Mouse (Mus musculus): ENCODE measurements around the gene Ccdc69. TPM values are rescaled to one million over a fixed set of nuclear protein-coding genes. Genes with fewer than 3 reads are reported as not detected.
A peak's percentile ranks its signal among the peaks of the same experiment; 100 is the strongest.

Gene Ccdc69
- polyA plus RNA-seq, 1 experiment from 2014 or later: 0.20 TPM

GRCm38 (mm10) chr11:55113209-55113860 is 35.4 kb upstream of the Ccdc69 start:
- DNase-seq (ENCODE audit: low spot score) (no peak), ATAC-seq (no peak)
- H3K4me2 ChIP-seq (ENCODE audit: low read length): no peak overlapping the region
- H3K9me3 ChIP-seq (replicated peaks; ENCODE audit: control insufficient read depth, low read length): no peaks in the 10 kb centered on the region
- no peak overlapping the region for H3K9ac ChIP-seq (ENCODE audit: low read length)
- H3K27me3 ChIP-seq (replicated peaks; ENCODE audit: control insufficient read depth, insufficient read depth, low read length): no peaks in the 10 kb centered on the region
- no peaks in the 10 kb centered on the region for H3K36me3 ChIP-seq (ENCODE audit: control insufficient read depth, insufficient read depth, low read length)
- 83% methylated on average over 7 of the region's 7 CpGs for whole genome bisulfite sequencing
- H3K27ac ChIP-seq (ENCODE audit: low read depth, low read length): no peak overlapping the region
- no peaks in the 10 kb centered on the region for H3K4me1 ChIP-seq (ENCODE audit: control insufficient read depth, insufficient read depth, low read length)
- H3K4me3 ChIP-seq (ENCODE audit: low read depth, low read length): no peak overlapping the region

GRCm38 (mm10) chr11:55110566-55111169 is 32.7 kb upstream of the Ccdc69 start:
- Histone ChIP-seq H3K27ac (ENCODE audit: low read depth, low read length) (no peak overlapping the region), H3K4me3 (ENCODE audit: low read depth, low read length) (no peak overlapping the region), H3K9me3 (replicated peaks; ENCODE audit: control insufficient read depth, low read length) (no peaks in the 10 kb centered on the region), H3K4me1 (ENCODE audit: control insufficient read depth, insufficient read depth, low read length) (no peaks in the 10 kb centered on the region), H3K4me2 (ENCODE audit: low read length) (no peak overlapping the region), H3K36me3 (ENCODE audit: control insufficient read depth, insufficient read depth, low read length) (no peaks in the 10 kb centered on the region), H3K9ac (ENCODE audit: low read length) (no peak overlapping the region), H3K27me3 (replicated peaks; ENCODE audit: control insufficient read depth, insufficient read depth, low read length) (no peaks in the 10 kb centered on the region)
- WGBS: 82% methylated on average over 7 of the region's 7 CpGs
- ATAC-seq (no peak), DNase-seq (ENCODE audit: low spot score) (no peak)

GRCm38 (mm10) chr11:55109521-55110300 is 31.8 kb upstream of the Ccdc69 start:
- Histone ChIP-seq H3K9ac (ENCODE audit: low read length) (no peak overlapping the region), H3K27ac (ENCODE audit: low read depth, low read length) (no peak overlapping the region), H3K36me3 (ENCODE audit: control insufficient read depth, insufficient read depth, low read length) (no peaks in the 10 kb centered on the region), H3K27me3 (replicated peaks; ENCODE audit: control insufficient read depth, insufficient read depth, low read length) (no peaks in the 10 kb centered on the region), H3K4me2 (ENCODE audit: low read length) (no peak overlapping the region), H3K4me1 (ENCODE audit: control insufficient read depth, insufficient read depth, low read length) (no peaks in the 10 kb centered on the region), H3K4me3 (ENCODE audit: low read depth, low read length) (no peak overlapping the region), H3K9me3 (replicated peaks; ENCODE audit: control insufficient read depth, low read length) (no peaks in the 10 kb centered on the region)
- ATAC-seq: no peak
- 93% methylated on average over 7 of the region's 7 CpGs for WGBS
- no peak for DNase-seq (ENCODE audit: low spot score)

GRCm38 (mm10) chr11:55106636-55107035 is 28.7 kb upstream of the Ccdc69 start:
- DNase-seq (ENCODE audit: low spot score) (no peak), ATAC-seq (no peak)
- H3K4me2 ChIP-seq (ENCODE audit: low read length): no peak overlapping the region
- H3K27me3 ChIP-seq (replicated peaks; ENCODE audit: control insufficient read depth, insufficient read depth, low read length): no peaks in the 10 kb centered on the region
- H3K27ac ChIP-seq (ENCODE audit: low read depth, low read length): no peak overlapping the region
- 100% methylated on average over 1 of the region's 1 CpGs for WGBS
- no peak overlapping the region for H3K4me3 ChIP-seq (ENCODE audit: low read depth, low read length)
- H3K36me3 ChIP-seq (ENCODE audit: control insufficient read depth, insufficient read depth, low read length): no peaks in the 10 kb centered on the region
- H3K4me1 ChIP-seq (ENCODE audit: control insufficient read depth, insufficient read depth, low read length): no peaks in the 10 kb centered on the region
- no peaks in the 10 kb centered on the region for H3K9me3 ChIP-seq (replicated peaks; ENCODE audit: control insufficient read depth, low read length)
- H3K9ac ChIP-seq (ENCODE audit: low read length): no peak overlapping the region

GRCm38 (mm10) chr11:55105389-55105788 is 27.5 kb upstream of the Ccdc69 start:
- Histone ChIP-seq H3K36me3 (ENCODE audit: control insufficient read depth, insufficient read depth, low read length) (no peaks in the 10 kb centered on the region), H3K27me3 (replicated peaks; ENCODE audit: control insufficient read depth, insufficient read depth, low read length) (no peaks in the 10 kb centered on the region), H3K27ac (ENCODE audit: low read depth, low read length) (no peak overlapping the region), H3K9ac (ENCODE audit: low read length) (no peak overlapping the region), H3K4me1 (ENCODE audit: control insufficient read depth, insufficient read depth, low read length) (no peaks in the 10 kb centered on the region), H3K9me3 (replicated peaks; ENCODE audit: control insufficient read depth, low read length) (no peaks in the 10 kb centered on the region), H3K4me2 (ENCODE audit: low read length) (no peak overlapping the region), H3K4me3 (ENCODE audit: low read depth, low read length) (no peak overlapping the region)
- 83% methylated on average over 4 of the region's 4 CpGs for WGBS
- DNase-seq (ENCODE audit: low spot score) (no peak), ATAC-seq (no peak)

- Histone ChIP-seq H3K4me2 (ENCODE audit: low read length) (no peak overlapping the region), H3K36me3 (ENCODE audit: control insufficient read depth, insufficient read depth, low read length) (no peaks in the 10 kb centered on the region), H3K4me3 (ENCODE audit: low read depth, low read length) (no peak overlapping the region), H3K4me1 (ENCODE audit: control insufficient read depth, insufficient read depth, low read length) (peaks cover 3% of the 10 kb centered on the region; the same call in 1 of the 2 replicates), H3K9ac (ENCODE audit: low read length) (no peak overlapping the region), H3K27me3 (replicated peaks; ENCODE audit: control insufficient read depth, insufficient read depth, low read length) (no peaks in the 10 kb centered on the region), H3K27ac (ENCODE audit: low read depth, low read length) (no peak overlapping the region), H3K9me3 (replicated peaks; ENCODE audit: control insufficient read depth, low read length) (no peaks in the 10 kb centered on the region)
- no peak for ATAC-seq
- WGBS: 66% methylated on average over 3 of the region's 3 CpGs
- peak; percentile 23 for DNase-seq (ENCODE audit: low spot score)
Measured at GRCm38 (mm10) chr11:55103229-55103628, 25.3 kb upstream of the Ccdc69 start.

GRCm38 (mm10) chr11:55102015-55102414 is 24.1 kb upstream of the Ccdc69 start:
- no peak for ATAC-seq
- DNase-seq (ENCODE audit: low spot score): no peak

GRCm38 (mm10) chr11:55099868-55100267 is 21.9 kb upstream of the Ccdc69 start:
- Histone ChIP-seq H3K4me2 (ENCODE audit: low read length) (no peak overlapping the region), H3K36me3 (ENCODE audit: control insufficient read depth, insufficient read depth, low read length) (no peaks in the 10 kb centered on the region), H3K4me1 (ENCODE audit: control insufficient read depth, insufficient read depth, low read length) (peaks cover 3% of the 10 kb centered on the region; the same call in 1 of the 2 replicates), H3K9ac (ENCODE audit: low read length) (no peak overlapping the region), H3K9me3 (replicated peaks; ENCODE audit: control insufficient read depth, low read length) (no peaks in the 10 kb centered on the region), H3K27ac (ENCODE audit: low read depth, low read length) (no peak overlapping the region), H3K4me3 (ENCODE audit: low read depth, low read length) (no peak overlapping the region), H3K27me3 (replicated peaks; ENCODE audit: control insufficient read depth, insufficient read depth, low read length) (no peaks in the 10 kb centered on the region)
- DNase-seq (ENCODE audit: low spot score): peak; percentile 24
- 23% methylated on average over 4 of the region's 4 CpGs for WGBS
- ATAC-seq: no peak

More at GRCm38 (mm10) chr11:55102015-55102414, 24.1 kb upstream of the Ccdc69 start:
- H3K4me2 ChIP-seq (ENCODE audit: low read length): no peak overlapping the region
- H3K4me3 ChIP-seq (ENCODE audit: low read depth, low read length): no peak overlapping the region
- no peak overlapping the region for H3K27ac ChIP-seq (ENCODE audit: low read depth, low read length)
- 88% methylated on average over 3 of the region's 3 CpGs for WGBS
- H3K9ac ChIP-seq (ENCODE audit: low read length): no peak overlapping the region
- no peaks in the 10 kb centered on the region for H3K36me3 ChIP-seq (ENCODE audit: control insufficient read depth, insufficient read depth, low read length)
- H3K4me1 ChIP-seq (ENCODE audit: control insufficient read depth, insufficient read depth, low read length): peaks cover 3% of the 10 kb centered on the region; the same call in 1 of the 2 replicates
- no peaks in the 10 kb centered on the region for H3K27me3 ChIP-seq (replicated peaks; ENCODE audit: control insufficient read depth, insufficient read depth, low read length)
- no peaks in the 10 kb centered on the region for H3K9me3 ChIP-seq (replicated peaks; ENCODE audit: control insufficient read depth, low read length)
